Mouse (Mus musculus): ENCODE data around the gene Ccno. TPM values are rescaled to one million over a fixed set of nuclear protein-coding genes. Genes with fewer than 3 reads are reported as not detected.
"Not testable (repeated sequence)": the region's sequence is repeated elsewhere in the genome, so short reads cannot be mapped to it uniquely, and the experiment has no call there.

Ccno gene
- polyA plus RNA-seq, 1 experiment from 2014 or later: 0.63 TPM

DNA sequence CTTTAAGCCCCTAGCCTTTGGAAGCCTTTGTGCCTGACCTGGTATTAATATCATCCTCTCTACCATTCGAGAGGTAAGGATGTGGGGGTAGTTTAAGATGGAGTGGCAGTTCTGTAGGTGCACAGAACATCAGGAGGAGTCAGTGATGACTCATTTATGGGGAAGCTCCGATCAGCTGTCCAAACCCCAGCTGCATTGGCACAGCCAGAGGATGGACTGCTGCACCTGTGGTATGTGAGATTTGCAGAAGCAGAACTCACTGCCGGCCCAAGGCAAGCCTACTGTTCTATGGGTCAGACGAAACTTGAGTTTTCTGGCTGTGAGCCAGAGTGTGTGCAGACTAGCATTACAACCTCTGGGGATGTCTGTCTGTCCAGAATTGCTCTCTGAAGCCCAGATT, 8.8 kb downstream of the Ccno start:
- Histone ChIP-seq H3K4me3 (replicated peaks; ENCODE audit: low read length) (no peak overlapping the region), H3K4me1 (ENCODE audit: control insufficient read depth, insufficient read depth, low read length) (peaks cover 13% of the 10 kb centered on the region), H3K27me3 (ENCODE audit: control insufficient read depth, insufficient read depth, low read length) (peaks cover 67% of the 10 kb centered on the region), H3K9ac (ENCODE audit: low read length) (no peak overlapping the region), H3K9me3 (replicated peaks; ENCODE audit: control insufficient read depth, low read length) (no peaks in the 10 kb centered on the region), H3K4me2 (ENCODE audit: low read depth, low read length) (no peak overlapping the region), H3K36me3 (ENCODE audit: control insufficient read depth, insufficient read depth, low read length) (no peaks in the 10 kb centered on the region), H3K27ac (ENCODE audit: low read length) (no peak overlapping the region)
- ATAC-seq (ENCODE audit: insufficient read depth, low FRiP score): no peak
- 51% methylated on average over 4 of the region's 4 CpGs for WGBS

DNA sequence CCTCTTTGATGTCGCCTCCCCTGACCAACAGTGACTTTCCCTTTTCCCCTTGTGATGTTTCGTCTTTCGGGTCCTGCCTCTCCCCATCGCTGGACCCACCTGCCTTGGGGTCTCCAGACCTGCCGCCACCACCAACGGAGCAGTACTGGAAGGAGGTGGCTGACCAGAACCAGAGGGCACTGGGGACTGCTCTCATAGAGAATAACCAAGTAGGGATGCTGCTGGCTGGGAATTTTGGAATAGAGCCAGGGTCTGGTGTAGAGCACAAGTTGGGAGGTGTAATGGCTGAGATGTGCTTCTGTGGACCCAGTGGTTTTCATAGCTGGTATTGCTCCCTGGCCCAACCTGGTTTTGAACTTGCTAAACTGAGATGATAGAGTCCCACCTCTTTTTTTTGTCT, 9.8 kb downstream of the Ccno start:
- H3K9me3 ChIP-seq (replicated peaks; ENCODE audit: control insufficient read depth, low read length): no peaks in the 10 kb centered on the region
- peaks cover 63% of the 10 kb centered on the region for H3K27me3 ChIP-seq (ENCODE audit: control insufficient read depth, insufficient read depth, low read length)
- H3K36me3 ChIP-seq (ENCODE audit: control insufficient read depth, insufficient read depth, low read length): no peaks in the 10 kb centered on the region
- H3K4me2 ChIP-seq (ENCODE audit: low read depth, low read length): no peak overlapping the region
- no peak overlapping the region for H3K9ac ChIP-seq (ENCODE audit: low read length)
- ATAC-seq (ENCODE audit: insufficient read depth, low FRiP score): no peak
- H3K4me1 ChIP-seq (ENCODE audit: control insufficient read depth, insufficient read depth, low read length): peaks cover 13% of the 10 kb centered on the region
- no peak overlapping the region for H3K4me3 ChIP-seq (replicated peaks; ENCODE audit: low read length)
- 67% methylated on average over 6 of the region's 6 CpGs for WGBS
- H3K27ac ChIP-seq (ENCODE audit: low read length): no peak overlapping the region

DNA sequence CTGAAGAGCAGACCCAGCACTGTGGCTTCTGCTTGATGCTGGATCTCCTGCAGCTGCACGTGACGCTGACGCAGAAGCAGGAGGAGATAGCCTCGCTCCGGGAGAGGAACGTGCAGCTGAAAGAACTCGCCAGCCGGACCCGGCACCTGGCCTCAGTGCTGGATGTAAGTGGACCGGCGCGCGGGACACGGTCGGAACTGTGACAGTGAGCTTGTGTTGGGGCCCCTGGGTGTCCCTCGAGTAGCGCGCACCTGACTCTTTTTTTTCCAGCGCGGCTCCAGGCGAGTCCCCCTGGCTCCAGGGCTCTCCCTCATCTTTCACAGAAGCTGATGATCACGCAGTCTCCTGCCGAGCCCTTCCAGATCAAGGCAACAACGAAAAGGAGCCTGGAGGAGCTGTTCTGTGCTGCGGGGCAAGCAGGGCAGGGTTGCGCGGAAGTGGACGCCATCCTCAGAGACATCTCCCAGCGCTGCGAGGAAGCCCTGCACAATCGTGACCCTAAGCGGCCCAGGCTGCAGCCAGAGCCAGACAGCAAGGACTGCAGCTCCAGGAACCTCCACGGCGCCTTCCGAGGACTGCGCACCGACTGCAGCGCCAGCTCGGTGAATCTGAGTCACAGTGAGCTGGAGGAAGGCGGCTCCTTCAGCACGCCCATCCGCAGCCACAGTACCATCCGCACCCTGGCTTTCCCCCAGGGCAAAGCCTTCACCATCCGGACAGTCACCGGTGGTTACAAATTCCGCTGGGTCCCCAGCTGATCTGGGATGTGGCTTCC, 11.0 kb downstream of the Ccno start:
- H3K4me2 ChIP-seq (ENCODE audit: low read depth, low read length): peak overlapping the region; percentile 92
- peaks cover 10% of the 10 kb centered on the region for H3K4me1 ChIP-seq (ENCODE audit: control insufficient read depth, insufficient read depth, low read length)
- ATAC-seq (ENCODE audit: insufficient read depth, low FRiP score): 0 out of 2 replicates have a peak, but pooled peaks have one; percentile 12
- peak overlapping the region; percentile 52 for H3K4me3 ChIP-seq (replicated peaks; ENCODE audit: low read length)
- H3K27ac ChIP-seq (ENCODE audit: low read length): peak overlapping the region; percentile 43
- no peaks in the 10 kb centered on the region for H3K9me3 ChIP-seq (replicated peaks; ENCODE audit: control insufficient read depth, low read length)
- WGBS: under 1% methylated on average over 46 of the region's 46 CpGs
- peaks cover 51% of the 10 kb centered on the region for H3K27me3 ChIP-seq (ENCODE audit: control insufficient read depth, insufficient read depth, low read length)
- H3K36me3 ChIP-seq (ENCODE audit: control insufficient read depth, insufficient read depth, low read length): no peaks in the 10 kb centered on the region
- H3K9ac ChIP-seq (ENCODE audit: low read length): peak overlapping the region; percentile 67

DNA sequence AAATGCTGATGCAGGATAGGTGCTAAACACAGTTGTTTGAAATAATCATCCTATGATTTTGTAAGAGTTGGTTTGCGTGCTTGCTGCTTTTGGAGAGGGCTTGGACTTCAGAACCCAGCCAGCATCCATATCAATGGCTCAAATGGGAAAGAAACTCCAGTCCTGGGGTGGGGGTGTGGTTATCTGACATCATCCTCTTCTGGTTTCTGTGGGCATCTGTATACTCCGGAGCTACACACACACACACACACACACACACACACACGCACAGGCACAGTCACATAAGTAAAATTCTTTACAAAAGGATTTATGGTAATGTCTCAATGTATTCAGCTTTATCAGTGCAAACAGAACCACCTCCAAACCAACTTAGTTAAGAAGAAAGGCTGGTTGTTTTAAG, 12.5 kb downstream of the Ccno start:
- no peak overlapping the region for H3K4me2 ChIP-seq (ENCODE audit: low read depth, low read length)
- H3K4me1 ChIP-seq (ENCODE audit: control insufficient read depth, insufficient read depth, low read length): 0 out of 2 replicates have a peak, but pooled peaks cover 2% of the 10 kb centered on the region
- no peak overlapping the region for H3K4me3 ChIP-seq (replicated peaks; ENCODE audit: low read length)
- H3K9me3 ChIP-seq (replicated peaks; ENCODE audit: control insufficient read depth, low read length): no peaks in the 10 kb centered on the region
- peaks cover 37% of the 10 kb centered on the region for H3K27me3 ChIP-seq (ENCODE audit: control insufficient read depth, insufficient read depth, low read length)
- peak overlapping the region; percentile 80 for H3K27ac ChIP-seq (ENCODE audit: low read length)
- no peak overlapping the region for H3K9ac ChIP-seq (ENCODE audit: low read length)
- peak; percentile 49; the same call in 1 of the 2 replicates for ATAC-seq (ENCODE audit: insufficient read depth, low FRiP score)
- WGBS: 56% methylated on average over 3 of the region's 3 CpGs
- H3K36me3 ChIP-seq (ENCODE audit: control insufficient read depth, insufficient read depth, low read length): no peaks in the 10 kb centered on the region

DNA sequence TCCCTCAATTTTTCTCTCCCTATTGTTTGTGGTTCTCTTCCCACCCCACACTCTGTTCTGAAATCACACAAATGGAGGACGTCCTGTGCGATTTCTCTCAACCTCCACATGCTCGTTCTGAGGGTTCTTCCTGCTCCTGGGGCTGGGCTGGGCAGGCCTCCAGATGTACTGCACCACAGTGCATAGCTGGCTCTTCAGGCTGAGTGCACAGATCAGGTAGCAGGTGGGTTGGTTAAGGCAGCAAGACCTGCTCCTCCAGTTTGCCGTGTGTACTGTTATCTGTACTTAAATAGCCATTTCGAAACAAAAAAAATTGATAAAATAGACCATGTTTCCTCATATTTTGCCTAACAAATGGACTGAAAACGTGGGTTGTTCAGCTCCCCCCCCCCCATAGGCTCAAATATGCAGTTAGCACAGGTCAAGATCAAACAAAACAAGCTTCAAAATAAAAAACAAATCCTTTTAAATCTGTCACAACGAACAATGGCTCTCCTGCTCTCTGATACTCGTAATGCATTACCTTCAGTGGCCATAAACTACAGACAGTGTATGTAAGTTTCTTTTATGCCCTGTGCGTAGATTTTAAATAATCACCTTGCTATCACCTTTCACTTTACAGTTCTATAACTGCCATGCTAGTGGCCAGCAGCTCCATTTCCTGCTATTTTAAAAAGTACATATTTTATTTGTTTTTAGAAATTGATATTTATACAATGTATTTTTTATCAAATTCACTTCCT, 13.1 kb downstream of the Ccno start:
- Histone ChIP-seq H3K4me2 (ENCODE audit: low read depth, low read length) (0 out of 2 replicates have a peak overlapping the region, but pooled peaks have one; percentile 19), H3K4me1 (ENCODE audit: control insufficient read depth, insufficient read depth, low read length) (0 out of 2 replicates have a peak, but pooled peaks cover 2% of the 10 kb centered on the region), H3K27ac (ENCODE audit: low read length) (peak overlapping the region; percentile 80), H3K36me3 (ENCODE audit: control insufficient read depth, insufficient read depth, low read length) (no peaks in the 10 kb centered on the region), H3K9me3 (replicated peaks; ENCODE audit: control insufficient read depth, low read length) (no peaks in the 10 kb centered on the region), H3K9ac (ENCODE audit: low read length) (no peak overlapping the region), H3K27me3 (ENCODE audit: control insufficient read depth, insufficient read depth, low read length) (peaks cover 32% of the 10 kb centered on the region), H3K4me3 (replicated peaks; ENCODE audit: low read length) (no peak overlapping the region)
- ATAC-seq (ENCODE audit: insufficient read depth, low FRiP score): peak; percentile 97
- 49% methylated on average over 9 of the region's 9 CpGs for WGBS

DNA sequence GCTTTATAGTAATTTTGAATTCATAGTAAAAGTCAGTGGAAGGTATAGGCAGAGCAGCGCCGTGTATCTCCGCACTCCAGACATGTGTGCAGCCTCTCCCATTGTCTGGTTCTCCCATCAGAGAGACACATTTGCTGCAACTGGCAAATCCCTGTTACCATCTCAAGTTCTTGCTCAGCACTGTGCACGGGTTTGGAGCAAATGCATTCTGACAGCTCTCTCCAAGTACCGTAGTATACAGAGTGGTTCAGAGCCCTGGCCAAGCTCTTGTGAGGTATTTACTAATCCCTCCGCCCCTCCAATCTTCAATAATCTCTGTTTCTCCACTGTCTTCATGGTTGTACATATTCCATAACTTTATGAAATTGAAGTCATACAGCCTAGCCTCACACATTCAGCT, 25.1 kb downstream of the Ccno start:
- H3K9ac ChIP-seq (ENCODE audit: low read length): no peak overlapping the region
- peak overlapping the region; percentile 47 for H3K4me2 ChIP-seq (ENCODE audit: low read depth, low read length)
- no peaks in the 10 kb centered on the region for H3K9me3 ChIP-seq (replicated peaks; ENCODE audit: control insufficient read depth, low read length)
- H3K36me3 ChIP-seq (ENCODE audit: control insufficient read depth, insufficient read depth, low read length): no peaks in the 10 kb centered on the region
- WGBS: 80% methylated on average over 6 of the region's 6 CpGs
- H3K27ac ChIP-seq (ENCODE audit: low read length): no peak overlapping the region
- H3K27me3 ChIP-seq (ENCODE audit: control insufficient read depth, insufficient read depth, low read length): no peaks in the 10 kb centered on the region
- H3K4me1 ChIP-seq (ENCODE audit: control insufficient read depth, insufficient read depth, low read length): no peaks in the 10 kb centered on the region
- ATAC-seq (ENCODE audit: insufficient read depth, low FRiP score): no peak
- no peak overlapping the region; the same call in 1 of the 2 replicates for H3K4me3 ChIP-seq (replicated peaks; ENCODE audit: low read length)

DNA sequence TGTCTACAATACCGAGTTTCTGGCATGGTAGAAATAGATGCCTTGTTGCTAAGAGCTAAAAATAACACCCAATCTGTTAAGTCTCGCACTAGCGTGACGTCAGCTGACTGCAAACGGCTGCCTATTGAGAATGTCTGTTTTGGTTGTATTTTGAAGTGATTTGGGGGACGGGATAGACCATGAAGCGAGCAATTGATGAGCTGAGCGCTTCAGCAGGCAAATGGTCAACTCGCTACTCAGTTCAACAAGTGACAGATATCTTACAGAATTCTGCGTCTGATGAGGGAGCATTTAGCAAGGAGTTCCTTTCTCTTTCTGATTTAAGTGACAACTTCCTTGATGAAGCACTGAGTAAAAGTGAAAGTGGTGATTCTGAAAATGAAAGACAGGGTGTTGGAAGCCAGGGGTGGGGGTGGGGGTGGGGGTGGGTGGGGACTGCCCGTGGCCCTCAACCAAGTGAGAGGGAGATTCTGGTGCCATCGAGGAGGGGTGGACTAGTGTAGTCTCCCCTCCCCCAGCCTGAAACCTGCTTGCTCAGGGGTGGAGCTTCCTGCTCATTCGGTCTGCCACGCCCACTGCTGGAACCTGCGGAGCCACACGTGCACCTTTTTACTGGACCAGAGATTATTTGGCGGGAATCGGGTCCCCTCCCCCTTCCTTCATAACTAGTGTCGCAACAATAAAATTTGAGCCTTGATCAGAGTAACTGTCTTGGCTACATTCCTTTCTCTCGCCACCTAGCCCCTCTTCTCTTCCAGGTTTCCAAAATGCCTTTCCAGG, 25.8 kb downstream of the Ccno start:
- H3K4me3 ChIP-seq (replicated peaks; ENCODE audit: low read length): peak overlapping the region; percentile 34

DNA sequence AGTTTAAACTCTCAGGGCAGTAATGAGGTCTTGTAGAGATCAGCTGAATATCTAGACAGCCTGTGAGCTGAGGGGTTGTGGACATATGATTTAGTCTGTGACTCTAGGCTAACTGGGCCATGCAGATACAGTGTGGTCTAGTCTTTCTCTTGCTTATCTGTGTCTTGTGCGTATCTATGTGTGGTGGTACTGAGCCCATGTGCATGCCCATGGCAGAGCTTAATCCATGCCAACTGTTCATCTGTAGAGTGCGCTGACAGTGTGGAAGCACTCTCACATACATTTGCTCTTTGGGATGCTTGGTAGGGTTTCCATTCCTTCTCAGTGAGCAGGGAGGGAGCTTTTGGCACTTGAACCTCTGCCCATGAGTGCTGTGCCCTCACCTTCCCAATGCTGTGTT, 33.9 kb downstream of the Ccno start:
- ATAC-seq (ENCODE audit: insufficient read depth, low FRiP score): no peak
- Histone ChIP-seq H3K27ac (ENCODE audit: low read length) (no peak overlapping the region), H3K36me3 (ENCODE audit: control insufficient read depth, insufficient read depth, low read length) (no peaks in the 10 kb centered on the region), H3K9ac (ENCODE audit: low read length) (no peak overlapping the region), H3K27me3 (ENCODE audit: control insufficient read depth, insufficient read depth, low read length) (no peaks in the 10 kb centered on the region), H3K4me2 (ENCODE audit: low read depth, low read length) (no peak overlapping the region), H3K9me3 (replicated peaks; ENCODE audit: control insufficient read depth, low read length) (no peaks in the 10 kb centered on the region), H3K4me3 (replicated peaks; ENCODE audit: low read length) (no peak overlapping the region), H3K4me1 (ENCODE audit: control insufficient read depth, insufficient read depth, low read length) (0 out of 2 replicates have a peak, but pooled peaks cover 3% of the 10 kb centered on the region)
- WGBS: 88% methylated on average over 2 of the region's 2 CpGs

More for the DNA sequence above, 25.8 kb downstream of the Ccno start:
- H3K9ac ChIP-seq (ENCODE audit: low read length): peak overlapping the region; percentile 3; the same call in 1 of the 2 replicates
- H3K4me1 ChIP-seq (ENCODE audit: control insufficient read depth, insufficient read depth, low read length); H3K27me3 ChIP-seq (ENCODE audit: control insufficient read depth, insufficient read depth, low read length); H3K27ac ChIP-seq (ENCODE audit: low read length); H3K9me3 ChIP-seq (replicated peaks; ENCODE audit: control insufficient read depth, low read length); ATAC-seq (ENCODE audit: insufficient read depth, low FRiP score); H3K36me3 ChIP-seq (ENCODE audit: control insufficient read depth, insufficient read depth, low read length): not testable (repeated sequence)
- peak overlapping the region; percentile 47 for H3K4me2 ChIP-seq (ENCODE audit: low read depth, low read length)
- 35% methylated on average over 18 of the region's 20 CpGs for WGBS
